Mouse (Mus musculus) ES-E14 (cell line): ENCODE results near the gene Nfkbil1.

Experiments used
- CHD2 ChIP-seq: IDR thresholded peaks from 2 replicates; pipeline ENCODE4 v1.6.1; 2014; ENCODE audit warnings: mild to moderate bottlenecking, low read depth, low read length, inconsistent platforms
- HCFC1 ChIP-seq: IDR thresholded peaks from 2 replicates; pipeline ENCODE4 v1.6.1; 2012; ENCODE audit warnings: low read length, inconsistent platforms, borderline replicate concordance; ENCODE audit not compliant: insufficient read depth
- MAFK ChIP-seq: IDR thresholded peaks from 2 replicates; pipeline ENCODE4 v1.6.1; 2014; ENCODE audit warnings: mild to moderate bottlenecking, low read depth, low read length, inconsistent platforms; ENCODE audit not compliant: insufficient read depth

GRCm38 (mm10) chr17:35175382-35175781, 60.2 kb downstream of the Nfkbil1 start:
- TF ChIP-seq CHD2 (no peak), MAFK (no peak), HCFC1 (no peak)
